Mouse (Mus musculus): ENCODE measurements around the gene Zfand2a. TPM values are rescaled to one million over a fixed set of nuclear protein-coding genes. Genes with fewer than 3 reads are reported as not detected.

Zfand2a gene
- polyA plus RNA-seq, 1 experiment from 2014 or later: 1.8 TPM

- peaks cover 59% of the 10 kb centered on the region for H3K36me3 ChIP-seq (replicated peaks; ENCODE audit: insufficient read depth, low read length)
- no peak overlapping the region for H3K4me3 ChIP-seq (ENCODE audit: low read depth, low read length)
- no peaks in the 10 kb centered on the region for H3K9me3 ChIP-seq (ENCODE audit: low read length)
- no peak overlapping the region for H3K27ac ChIP-seq (ENCODE audit: low read depth)
- no peak overlapping the region for H3K4me2 ChIP-seq (ENCODE audit: low read depth, low read length)
- no peaks in the 10 kb centered on the region for H3K27me3 ChIP-seq (ENCODE audit: insufficient read depth, low read length)
- TF ChIP-seq CTCF (IDR thresholded peaks at IDR 0.05; ENCODE audit: low read depth): no peak
- TF ChIP-seq EP300 (IDR thresholded peaks at IDR 0.05; ENCODE audit: low read depth): no peak
- 72% methylated on average over 8 of the region's 8 CpGs for WGBS (ENCODE audit: insufficient replicate concordance)
- DNase-seq (peak; percentile 26), ATAC-seq (no peak)
- peaks cover 10% of the 10 kb centered on the region for H3K4me1 ChIP-seq (ENCODE audit: insufficient read depth)
- H3K9ac ChIP-seq (replicated peaks): no peak overlapping the region
Observed at GRCm38 (mm10) chr5:139479088-139479487, 5.3 kb downstream of the Zfand2a start.

GRCm38 (mm10) chr5:139474741-139475140 is 9.6 kb downstream of the Zfand2a start:
- TF ChIP-seq EP300 (IDR thresholded peaks at IDR 0.05; ENCODE audit: low read depth) (no peak), CTCF (IDR thresholded peaks at IDR 0.05; ENCODE audit: low read depth) (no peak)
- no peak overlapping the region for H3K4me2 ChIP-seq (ENCODE audit: low read depth, low read length)
- H3K9me3 ChIP-seq (ENCODE audit: low read length): no peaks in the 10 kb centered on the region
- no peaks in the 10 kb centered on the region for H3K4me1 ChIP-seq (ENCODE audit: insufficient read depth)
- no peak overlapping the region for H3K9ac ChIP-seq (replicated peaks)
- no peak overlapping the region for H3K27ac ChIP-seq (ENCODE audit: low read depth)
- no peak overlapping the region for H3K4me3 ChIP-seq (ENCODE audit: low read depth, low read length)
- WGBS (ENCODE audit: insufficient replicate concordance): 84% methylated on average over 9 of the region's 9 CpGs
- DNase-seq (no peak), ATAC-seq (no peak)
- no peaks in the 10 kb centered on the region for H3K27me3 ChIP-seq (ENCODE audit: insufficient read depth, low read length)
- peaks cover 74% of the 10 kb centered on the region for H3K36me3 ChIP-seq (replicated peaks; ENCODE audit: insufficient read depth, low read length)

- H3K9me3 ChIP-seq (ENCODE audit: low read length): no peaks in the 10 kb centered on the region
- H3K36me3 ChIP-seq (replicated peaks; ENCODE audit: insufficient read depth, low read length): peaks cover 19% of the 10 kb centered on the region
- no peak overlapping the region for H3K27ac ChIP-seq (ENCODE audit: low read depth)
- ATAC-seq (no peak), DNase-seq (no peak)
- H3K4me2 ChIP-seq (ENCODE audit: low read depth, low read length): no peak overlapping the region
- TF ChIP-seq EP300 (IDR thresholded peaks at IDR 0.05; ENCODE audit: low read depth) (no peak), CTCF (IDR thresholded peaks at IDR 0.05; ENCODE audit: low read depth) (peak; percentile 59)
- H3K4me3 ChIP-seq (ENCODE audit: low read depth, low read length): no peak overlapping the region
- no peaks in the 10 kb centered on the region for H3K4me1 ChIP-seq (ENCODE audit: insufficient read depth)
- no peaks in the 10 kb centered on the region for H3K27me3 ChIP-seq (ENCODE audit: insufficient read depth, low read length)
- WGBS (ENCODE audit: insufficient replicate concordance): 53% methylated on average over 5 of the region's 5 CpGs
- H3K9ac ChIP-seq (replicated peaks): no peak overlapping the region
Observed at GRCm38 (mm10) chr5:139467998-139468397, 16.4 kb downstream of the Zfand2a start.

GRCm38 (mm10) chr5:139466801-139467200 is 17.5 kb downstream of the Zfand2a start:
- WGBS (ENCODE audit: insufficient replicate concordance): 47% methylated on average over 4 of the region's 4 CpGs
- Histone ChIP-seq H3K4me1 (ENCODE audit: insufficient read depth) (no peaks in the 10 kb centered on the region), H3K4me3 (ENCODE audit: low read depth, low read length) (no peak overlapping the region), H3K4me2 (ENCODE audit: low read depth, low read length) (no peak overlapping the region), H3K9ac (replicated peaks) (no peak overlapping the region), H3K36me3 (replicated peaks; ENCODE audit: insufficient read depth, low read length) (peaks cover 7% of the 10 kb centered on the region), H3K9me3 (ENCODE audit: low read length) (no peaks in the 10 kb centered on the region), H3K27me3 (ENCODE audit: insufficient read depth, low read length) (no peaks in the 10 kb centered on the region), H3K27ac (ENCODE audit: low read depth) (no peak overlapping the region)
- ATAC-seq: no peak
- no peak for TF ChIP-seq CTCF (IDR thresholded peaks at IDR 0.05; ENCODE audit: low read depth)
- TF ChIP-seq EP300 (IDR thresholded peaks at IDR 0.05; ENCODE audit: low read depth): no peak
- DNase-seq: no peak

GRCm38 (mm10) chr5:139466373-139466772 is 18.0 kb downstream of the Zfand2a start:
- Histone ChIP-seq H3K9me3 (ENCODE audit: low read length) (no peaks in the 10 kb centered on the region), H3K36me3 (replicated peaks; ENCODE audit: insufficient read depth, low read length) (peaks cover 3% of the 10 kb centered on the region), H3K27ac (ENCODE audit: low read depth) (no peak overlapping the region), H3K27me3 (ENCODE audit: insufficient read depth, low read length) (no peaks in the 10 kb centered on the region), H3K4me2 (ENCODE audit: low read depth, low read length) (no peak overlapping the region), H3K4me1 (ENCODE audit: insufficient read depth) (no peaks in the 10 kb centered on the region), H3K9ac (replicated peaks) (no peak overlapping the region), H3K4me3 (ENCODE audit: low read depth, low read length) (no peak overlapping the region)
- DNase-seq (no peak), ATAC-seq (no peak)
- TF ChIP-seq CTCF (IDR thresholded peaks at IDR 0.05; ENCODE audit: low read depth) (no peak), EP300 (IDR thresholded peaks at IDR 0.05; ENCODE audit: low read depth) (no peak)
- WGBS (ENCODE audit: insufficient replicate concordance): 71% methylated on average over 2 of the region's 2 CpGs

- Histone ChIP-seq H3K4me3 (ENCODE audit: low read depth, low read length) (no peak overlapping the region), H3K9ac (replicated peaks) (no peak overlapping the region), H3K4me1 (ENCODE audit: insufficient read depth) (peaks cover 7% of the 10 kb centered on the region), H3K27me3 (ENCODE audit: insufficient read depth, low read length) (no peaks in the 10 kb centered on the region), H3K9me3 (ENCODE audit: low read length) (no peaks in the 10 kb centered on the region), H3K36me3 (replicated peaks; ENCODE audit: insufficient read depth, low read length) (no peaks in the 10 kb centered on the region), H3K27ac (ENCODE audit: low read depth) (0 out of 2 replicates have a peak overlapping the region, but pooled peaks have one; percentile 13), H3K4me2 (ENCODE audit: low read depth, low read length) (no peak overlapping the region)
- ATAC-seq (no peak), DNase-seq (no peak)
- TF ChIP-seq CTCF (IDR thresholded peaks at IDR 0.05; ENCODE audit: low read depth) (no peak), EP300 (IDR thresholded peaks at IDR 0.05; ENCODE audit: low read depth) (no peak)
- 54% methylated on average over 4 of the region's 4 CpGs for WGBS (ENCODE audit: insufficient replicate concordance)
Observed at GRCm38 (mm10) chr5:139464874-139465273, 19.5 kb downstream of the Zfand2a start.
